Mouse (Mus musculus): ENCODE measurements around the gene Slc4a8. TPM values are rescaled to one million over a fixed set of nuclear protein-coding genes. Genes with fewer than 3 reads are reported as not detected.
"Not testable (repeated sequence)": the region's sequence is repeated elsewhere in the genome, so short reads cannot be mapped to it uniquely, and the experiment has no call there.

Slc4a8 gene
- total RNA-seq, 2 experiments from 2014 or later, result 9.5 to 12.6 TPM

- no peak for DNase-seq
Measured at GRCm38 (mm10) chr15:100743238-100743637, 18.3 kb upstream of the Slc4a8 start.

- DNase-seq, result no peak
Measured at GRCm38 (mm10) chr15:100746478-100747120, 14.9 kb upstream of the Slc4a8 start.

GRCm38 (mm10) chr15:100747121-100747963 lies 14.2 kb upstream of the Slc4a8 start:
- peak; percentile 38 for DNase-seq

- DNase-seq, result no peak
Measured at GRCm38 (mm10) chr15:100748584-100748983, 13.0 kb upstream of the Slc4a8 start.

GRCm38 (mm10) chr15:100749751-100750538 lies 11.6 kb upstream of the Slc4a8 start:
- no peak for DNase-seq

GRCm38 (mm10) chr15:100752439-100752838 lies 9.1 kb upstream of the Slc4a8 start:
- no peak for DNase-seq

- DNase-seq, result no peak
Measured at GRCm38 (mm10) chr15:100753045-100753444, 8.5 kb upstream of the Slc4a8 start.

- no peak for DNase-seq
Measured at GRCm38 (mm10) chr15:100754041-100754440, 7.5 kb upstream of the Slc4a8 start.

GRCm38 (mm10) chr15:100754805-100755497 lies 6.6 kb upstream of the Slc4a8 start:
- DNase-seq, result peak; percentile 59

GRCm38 (mm10) chr15:100755498-100755859 lies 6.1 kb upstream of the Slc4a8 start:
- no peak for DNase-seq

- DNase-seq, result no peak
Measured at GRCm38 (mm10) chr15:100755881-100756624, 5.5 kb upstream of the Slc4a8 start.

GRCm38 (mm10) chr15:100757527-100757978 lies 4.0 kb upstream of the Slc4a8 start:
- peak; percentile 75 for DNase-seq

GRCm38 (mm10) chr15:100759286-100759685 lies 2.3 kb upstream of the Slc4a8 start:
- DNase-seq, result no peak

- DNase-seq, result no peak
Measured at GRCm38 (mm10) chr15:100761036-100761418, 520 bp upstream of the Slc4a8 start.

GRCm38 (mm10) chr15:100762649-100763048 lies 1.1 kb downstream of the Slc4a8 start:
- no peak for DNase-seq

GRCm38 (mm10) chr15:100764163-100764951 lies 2.8 kb downstream of the Slc4a8 start:
- no peak for DNase-seq

- DNase-seq, result no peak
Measured at GRCm38 (mm10) chr15:100766826-100767225, 5.3 kb downstream of the Slc4a8 start.

GRCm38 (mm10) chr15:100767851-100768250 lies 6.3 kb downstream of the Slc4a8 start:
- no peak for DNase-seq

GRCm38 (mm10) chr15:100769023-100769422 lies 7.5 kb downstream of the Slc4a8 start:
- DNase-seq, result not testable (repeated sequence)

GRCm38 (mm10) chr15:100770338-100770737 lies 8.8 kb downstream of the Slc4a8 start:
- DNase-seq, result no peak

GRCm38 (mm10) chr15:100772685-100773084 lies 11.1 kb downstream of the Slc4a8 start:
- DNase-seq, result no peak

Measured in adrenal gland, postnatal 10 days (tissue).